Mouse (Mus musculus): ENCODE measurements around the gene Trpt1. TPM values are rescaled to one million over a fixed set of nuclear protein-coding genes. Genes with fewer than 3 reads are reported as not detected.

Gene Trpt1
- polyA plus RNA-seq, 1 experiment from 2014 or later = 22.0 TPM

DNA sequence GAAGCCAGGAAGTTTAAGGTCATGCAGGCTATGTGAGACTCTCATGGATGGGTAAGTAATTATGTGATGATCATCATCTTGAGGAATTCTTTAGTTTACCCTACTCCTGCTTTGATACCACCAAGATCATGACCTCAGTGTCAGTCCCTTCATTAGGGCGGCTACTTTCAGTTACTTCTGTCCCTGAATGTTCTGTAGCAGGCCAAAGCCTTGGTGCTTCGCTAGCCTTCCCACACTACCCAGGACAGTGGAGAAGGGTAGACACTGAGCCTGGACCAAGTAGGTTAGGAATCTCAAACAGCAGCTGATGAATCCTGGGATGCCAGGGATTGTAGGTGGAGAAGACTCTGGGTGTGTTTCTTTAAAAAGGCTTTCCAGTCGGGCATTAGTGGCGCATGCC, 14.5 kb upstream of the Trpt1 start:
- H3K4me3 ChIP-seq (ENCODE audit: control insufficient read depth in 1 of 2, insufficient read depth in 1 of 2, low read depth in 1 of 2, low read length in 2 of 2) = peak overlapping the region in 1 of 2 experiments; percentile 75; a peak in 2 of 4 replicates
- peak overlapping the region; percentile 85; the same call in 1 of the 2 replicates for H3K9ac ChIP-seq (ENCODE audit: low read length)
- H3K27ac ChIP-seq (replicated peaks in 1 of 2; ENCODE audit: control insufficient read depth in 1 of 2, insufficient read depth in 1 of 2, low read depth in 2 of 2, low read length in 2 of 2) = peak overlapping the region; percentile 14 to 97; a peak in 2 of 4 replicates

DNA sequence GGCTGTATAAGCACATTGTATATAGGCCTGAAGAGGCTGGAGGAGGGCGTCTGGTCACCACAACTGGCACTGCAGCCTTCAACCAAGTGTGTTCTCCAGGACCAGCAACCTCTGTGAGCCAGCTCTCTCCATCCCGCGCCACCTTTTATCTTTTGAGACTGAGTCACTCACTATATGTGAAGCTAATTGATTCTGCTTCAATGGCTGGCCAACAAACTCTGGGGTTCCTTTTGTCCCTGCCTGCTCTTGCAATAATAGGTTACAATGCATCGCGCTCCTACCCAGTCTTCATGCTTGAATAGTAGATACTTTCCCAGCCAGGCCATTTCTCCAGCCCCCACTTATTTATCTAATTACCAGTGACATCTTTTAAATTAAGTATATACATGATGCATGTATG, 12.3 kb upstream of the Trpt1 start:
- no peaks in the 10 kb centered on the region for H3K9me3 ChIP-seq (ENCODE audit: control insufficient read depth, low read length)
- no peak overlapping the region for H3K4me2 ChIP-seq (ENCODE audit: low read length)
- peaks cover 20 to 31% of the 10 kb centered on the region in 2 experiments for H3K4me1 ChIP-seq (ENCODE audit: control insufficient read depth in 2 of 2, insufficient read depth in 2 of 2, low read length in 2 of 2)
- WGBS = 95% methylated on average over 5 of the region's 5 CpGs
- peaks cover 49% of the 10 kb centered on the region for H3K36me3 ChIP-seq (ENCODE audit: control insufficient read depth, insufficient read depth, low read length)
- H3K27me3 ChIP-seq (ENCODE audit: control insufficient read depth, insufficient read depth, low read length) = no peaks in the 10 kb centered on the region
- no peak overlapping the region for H3K4me3 ChIP-seq (ENCODE audit: control insufficient read depth in 1 of 2, insufficient read depth in 1 of 2, low read depth in 1 of 2, low read length in 2 of 2)
- no peak overlapping the region for H3K9ac ChIP-seq (ENCODE audit: low read length)
- no peak overlapping the region for H3K27ac ChIP-seq (replicated peaks in 1 of 2; ENCODE audit: control insufficient read depth in 1 of 2, insufficient read depth in 1 of 2, low read depth in 2 of 2, low read length in 2 of 2)
- ATAC-seq (ENCODE audit: insufficient number of reproducible peaks, insufficient read depth, low FRiP score, low read depth) = no peak

More for the DNA sequence above, 14.5 kb upstream of the Trpt1 start:
- peaks cover 70% of the 10 kb centered on the region for H3K36me3 ChIP-seq (ENCODE audit: control insufficient read depth, insufficient read depth, low read length)
- peak overlapping the region; percentile 71 for H3K4me2 ChIP-seq (ENCODE audit: low read length)
- no peaks in the 10 kb centered on the region for H3K27me3 ChIP-seq (ENCODE audit: control insufficient read depth, insufficient read depth, low read length)
- H3K9me3 ChIP-seq (ENCODE audit: control insufficient read depth, low read length) = no peaks in the 10 kb centered on the region
- peaks cover 23 to 40% of the 10 kb centered on the region in 2 experiments for H3K4me1 ChIP-seq (ENCODE audit: control insufficient read depth in 2 of 2, insufficient read depth in 2 of 2, low read length in 2 of 2)
- 86% methylated on average over 4 of the region's 4 CpGs for WGBS
- ATAC-seq (ENCODE audit: insufficient number of reproducible peaks, insufficient read depth, low FRiP score, low read depth) = no peak

- 81% methylated on average over 19 of the region's 19 CpGs for WGBS
- H3K4me1 ChIP-seq (ENCODE audit: control insufficient read depth in 2 of 2, insufficient read depth in 2 of 2, low read length in 2 of 2) = peaks cover 13 to 25% of the 10 kb centered on the region in 2 experiments
- no peak overlapping the region for H3K27ac ChIP-seq (replicated peaks in 1 of 2; ENCODE audit: control insufficient read depth in 1 of 2, insufficient read depth in 1 of 2, low read depth in 2 of 2, low read length in 2 of 2)
- no peaks in the 10 kb centered on the region for H3K9me3 ChIP-seq (ENCODE audit: control insufficient read depth, low read length)
- 0 out of 2 replicates have a peak overlapping the region, but pooled peaks have one; percentile 90 for H3K9ac ChIP-seq (ENCODE audit: low read length)
- no peaks in the 10 kb centered on the region for H3K27me3 ChIP-seq (ENCODE audit: control insufficient read depth, insufficient read depth, low read length)
- no peak overlapping the region for H3K4me3 ChIP-seq (ENCODE audit: control insufficient read depth in 1 of 2, insufficient read depth in 1 of 2, low read depth in 1 of 2, low read length in 2 of 2)
- H3K4me2 ChIP-seq (ENCODE audit: low read length) = no peak overlapping the region
- H3K36me3 ChIP-seq (ENCODE audit: control insufficient read depth, insufficient read depth, low read length) = peaks cover 49% of the 10 kb centered on the region
- ATAC-seq (ENCODE audit: insufficient number of reproducible peaks, insufficient read depth, low FRiP score, low read depth) = no peak
Observed at GRCm38 (mm10) chr19:6985300-6985699, 10.6 kb upstream of the Trpt1 start.

GRCm38 (mm10) chr19:6985951-6986708, 9.8 kb upstream of the Trpt1 start:
- H3K9ac ChIP-seq (ENCODE audit: low read length) = peak overlapping the region; percentile 90
- H3K27me3 ChIP-seq (ENCODE audit: control insufficient read depth, insufficient read depth, low read length) = no peaks in the 10 kb centered on the region
- H3K4me1 ChIP-seq (ENCODE audit: control insufficient read depth in 2 of 2, insufficient read depth in 2 of 2, low read length in 2 of 2) = peaks cover 13 to 23% of the 10 kb centered on the region in 2 experiments
- peak overlapping the region; percentile 69 to 81 for H3K4me3 ChIP-seq (ENCODE audit: control insufficient read depth in 1 of 2, insufficient read depth in 1 of 2, low read depth in 1 of 2, low read length in 2 of 2)
- no peak for ATAC-seq (ENCODE audit: insufficient number of reproducible peaks, insufficient read depth, low FRiP score, low read depth)
- 62% methylated on average over 10 of the region's 10 CpGs for WGBS
- peaks cover 49% of the 10 kb centered on the region for H3K36me3 ChIP-seq (ENCODE audit: control insufficient read depth, insufficient read depth, low read length)
- H3K4me2 ChIP-seq (ENCODE audit: low read length) = peak overlapping the region; percentile 75
- peak overlapping the region; percentile 91 to 98; a peak in 3 of 4 replicates for H3K27ac ChIP-seq (replicated peaks in 1 of 2; ENCODE audit: control insufficient read depth in 1 of 2, insufficient read depth in 1 of 2, low read depth in 2 of 2, low read length in 2 of 2)
- H3K9me3 ChIP-seq (ENCODE audit: control insufficient read depth, low read length) = no peaks in the 10 kb centered on the region

DNA sequence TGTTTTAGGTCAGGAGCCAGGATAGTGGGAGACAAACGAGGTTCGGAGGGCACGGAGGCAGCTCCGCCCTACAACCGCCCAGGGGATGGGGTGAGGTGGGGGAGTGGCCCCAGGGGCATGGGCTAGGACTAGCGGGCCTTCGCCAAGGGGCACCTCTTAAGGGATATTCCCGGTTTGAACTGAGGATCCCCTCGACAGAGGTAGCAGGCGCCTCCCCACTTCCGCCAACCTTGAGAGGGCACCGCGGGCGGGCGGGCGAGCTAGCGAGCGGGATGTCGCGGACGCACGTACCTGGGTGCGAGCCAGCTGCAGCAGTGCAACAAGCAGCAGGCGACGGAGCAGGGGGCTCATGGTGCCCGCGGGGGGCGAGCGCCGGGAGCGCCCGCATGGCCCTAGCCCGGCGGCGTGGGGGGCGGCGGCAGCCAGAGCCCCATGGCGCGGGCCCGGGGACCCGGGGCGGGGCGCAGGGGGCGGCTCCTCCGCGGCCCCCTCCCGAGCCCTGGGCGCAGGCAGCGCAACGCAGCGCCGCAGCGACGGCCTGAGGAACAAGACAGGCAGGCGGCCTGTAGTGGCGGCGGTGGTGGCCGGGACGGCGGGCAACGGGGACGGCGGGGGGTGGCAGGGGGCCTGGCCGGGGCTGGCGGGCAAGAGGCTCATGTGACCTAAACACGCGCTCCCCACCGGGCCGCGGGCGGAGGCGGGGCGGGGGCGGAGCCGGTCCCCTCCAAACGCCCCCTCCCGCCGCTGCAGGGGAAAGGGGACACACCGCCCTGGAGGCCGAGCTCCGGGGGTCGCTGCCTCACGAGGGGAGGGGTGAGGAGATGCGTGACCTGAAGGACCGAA, 8.6 kb upstream of the Trpt1 start, which contains the start of gene Vegfb:
Vegfb (minus strand) TSS at position 591 of the 843 bp plus-strand sequence.
- WGBS = under 1% methylated on average over 75 of the region's 85 CpGs
- Histone ChIP-seq H3K36me3 (ENCODE audit: control insufficient read depth, insufficient read depth, low read length) (peaks cover 39% of the 10 kb centered on the region), H3K4me2 (ENCODE audit: low read length) (peak within 1 kb of the TSS; percentile 75), H3K9ac (ENCODE audit: low read length) (peak within 1 kb of the TSS; percentile 90), H3K9me3 (ENCODE audit: control insufficient read depth, low read length) (no peaks in the 10 kb centered on the region), H3K27ac (replicated peaks in 1 of 2; ENCODE audit: control insufficient read depth in 1 of 2, insufficient read depth in 1 of 2, low read depth in 2 of 2, low read length in 2 of 2) (peak within 1 kb of the TSS; percentile 91 to 98), H3K27me3 (ENCODE audit: control insufficient read depth, insufficient read depth, low read length) (no peaks in the 10 kb centered on the region), H3K4me3 (ENCODE audit: control insufficient read depth in 1 of 2, insufficient read depth in 1 of 2, low read depth in 1 of 2, low read length in 2 of 2) (peak within 1 kb of the TSS; percentile 69 to 81), H3K4me1 (ENCODE audit: control insufficient read depth in 2 of 2, insufficient read depth in 2 of 2, low read length in 2 of 2) (peaks cover 12 to 22% of the 10 kb centered on the region in 2 experiments)
- peak; percentile 53 for ATAC-seq (ENCODE audit: insufficient number of reproducible peaks, insufficient read depth, low FRiP score, low read depth)

- H3K4me3 ChIP-seq (ENCODE audit: control insufficient read depth in 1 of 2, insufficient read depth in 1 of 2, low read depth in 1 of 2, low read length in 2 of 2) = peak overlapping the region; percentile 69 to 81
- peaks cover 33% of the 10 kb centered on the region for H3K36me3 ChIP-seq (ENCODE audit: control insufficient read depth, insufficient read depth, low read length)
- H3K4me2 ChIP-seq (ENCODE audit: low read length) = peak overlapping the region; percentile 75
- H3K4me1 ChIP-seq (ENCODE audit: control insufficient read depth in 2 of 2, insufficient read depth in 2 of 2, low read length in 2 of 2) = peaks cover 12 to 24% of the 10 kb centered on the region in 2 experiments
- ATAC-seq (ENCODE audit: insufficient number of reproducible peaks, insufficient read depth, low FRiP score, low read depth) = no peak; the same call in 1 of the 2 replicates
- H3K27me3 ChIP-seq (ENCODE audit: control insufficient read depth, insufficient read depth, low read length) = no peaks in the 10 kb centered on the region
- H3K9ac ChIP-seq (ENCODE audit: low read length) = peak overlapping the region; percentile 90
- no peaks in the 10 kb centered on the region for H3K9me3 ChIP-seq (ENCODE audit: control insufficient read depth, low read length)
- 7% methylated on average over 8 of the region's 8 CpGs for WGBS
- peak overlapping the region; percentile 91 to 98 for H3K27ac ChIP-seq (replicated peaks in 1 of 2; ENCODE audit: control insufficient read depth in 1 of 2, insufficient read depth in 1 of 2, low read depth in 2 of 2, low read length in 2 of 2)
Observed at GRCm38 (mm10) chr19:6987904-6988285, 8.0 kb upstream of the Trpt1 start.

GRCm38 (mm10) chr19:6989251-6989650, 6.7 kb upstream of the Trpt1 start:
- Histone ChIP-seq H3K27ac (replicated peaks in 1 of 2; ENCODE audit: control insufficient read depth in 1 of 2, insufficient read depth in 1 of 2, low read depth in 2 of 2, low read length in 2 of 2) (no peak overlapping the region), H3K36me3 (ENCODE audit: control insufficient read depth, insufficient read depth, low read length) (peaks cover 25% of the 10 kb centered on the region), H3K9me3 (ENCODE audit: control insufficient read depth, low read length) (no peaks in the 10 kb centered on the region), H3K4me2 (ENCODE audit: low read length) (no peak overlapping the region), H3K4me1 (ENCODE audit: control insufficient read depth in 2 of 2, insufficient read depth in 2 of 2, low read length in 2 of 2) (peaks cover 16 to 30% of the 10 kb centered on the region in 2 experiments), H3K9ac (ENCODE audit: low read length) (no peak overlapping the region), H3K27me3 (ENCODE audit: control insufficient read depth, insufficient read depth, low read length) (no peaks in the 10 kb centered on the region), H3K4me3 (ENCODE audit: control insufficient read depth in 1 of 2, insufficient read depth in 1 of 2, low read depth in 1 of 2, low read length in 2 of 2) (no peak overlapping the region)
- WGBS = 90% methylated on average over 8 of the region's 8 CpGs
- ATAC-seq (ENCODE audit: insufficient number of reproducible peaks, insufficient read depth, low FRiP score, low read depth) = no peak

All from heart, embryonic 14.5 days (tissue).